Mouse (Mus musculus) skeletal muscle tissue, adult 2 months (tissue): Measurements from ENCODE around the gene E130114P18Rik.

ENCODE experiments used
- DNase-seq: peaks from one replicate; pipeline ENCODE4 v3.0.0-alpha.2; 2012; ENCODE audit warnings: low read depth, low spot score

The E130114P18Rik gene

GRCm38 (mm10) chr4:97544016-97544415 is 233.9 kb downstream of the E130114P18Rik start:
- no peak for DNase-seq

DNA sequence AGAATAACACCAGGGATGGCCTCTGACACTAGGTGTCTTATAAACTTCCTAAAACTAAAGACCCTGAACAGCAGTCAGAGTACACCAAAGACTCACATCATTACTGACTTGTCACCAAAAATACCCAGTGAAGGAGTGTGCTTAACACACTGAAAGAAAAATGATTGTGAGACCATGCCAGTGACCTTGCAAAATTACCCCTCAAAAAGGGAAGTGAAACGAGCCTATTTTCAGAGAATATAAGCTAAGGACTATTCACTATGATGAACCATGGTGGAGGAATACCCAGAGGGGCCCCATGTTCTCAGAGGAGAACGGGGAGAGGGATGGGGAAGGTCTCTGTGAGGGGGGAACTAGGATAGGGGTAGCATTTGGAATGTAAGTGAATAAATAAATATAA is 245.8 kb downstream of the E130114P18Rik start:
- DNase-seq: no peak

DNA sequence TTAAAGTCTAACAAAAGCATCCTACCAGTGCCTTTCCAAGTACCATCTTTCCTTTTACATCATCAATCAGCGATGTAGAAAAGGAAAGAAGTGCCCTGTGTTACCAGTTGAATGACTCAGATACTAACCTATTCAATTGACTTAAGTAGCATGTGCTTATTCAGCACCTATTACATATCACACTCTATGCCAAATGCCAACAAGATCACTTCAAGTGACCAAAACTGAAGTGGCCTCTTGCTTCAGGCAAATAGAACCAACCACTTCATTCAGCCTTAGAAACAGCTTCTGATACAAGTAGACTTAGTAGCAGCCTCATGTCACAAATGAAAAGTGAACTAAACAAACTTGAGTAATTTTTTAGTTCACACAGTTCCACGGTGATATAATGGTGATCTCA is 249.4 kb downstream of the E130114P18Rik start:
- no peak for DNase-seq
